Mouse (Mus musculus) spleen, embryonic (tissue): ENCODE data around the gene Lrch3.

Experiments used
- CTCF ChIA-PET: fragments of 350-600 bp; sonication (Branson Sonifier 250); formaldehyde crosslinking; loops from one replicate; lab custom pipeline; 2022; lab: Charles Lee

The Lrch3 gene

GRCm38 (mm10) chr16:33048686-33049085, 134.8 kb downstream of the Lrch3 start:
- CTCF ChIA-PET = no interaction called here

DNA sequence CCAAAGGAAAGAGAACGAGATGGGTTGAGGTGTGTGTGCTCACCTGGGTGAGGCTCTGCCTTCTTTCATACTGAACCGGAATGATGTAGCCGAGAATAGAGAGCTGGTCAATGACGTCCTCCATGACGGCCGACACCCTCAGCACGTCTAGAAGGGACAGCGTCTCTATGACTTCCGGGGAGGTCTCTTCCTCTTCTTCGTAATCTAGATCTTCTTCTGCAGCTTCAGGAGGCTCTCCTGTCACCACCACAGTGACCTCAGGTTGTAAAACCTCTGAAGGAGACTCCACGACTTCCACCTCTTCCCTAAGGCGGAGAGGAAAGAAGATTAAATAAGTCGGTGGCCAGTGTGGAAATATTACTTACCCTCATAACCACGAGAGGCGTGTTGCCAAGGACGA, 135.9 kb downstream of the Lrch3 start:
- CTCF ChIA-PET = interaction anchor here (0.7 kb wide), 1 partner anchor 792 kb away, joined by 4 read pairs; no protein-coding TSS in a partner anchor

DNA sequence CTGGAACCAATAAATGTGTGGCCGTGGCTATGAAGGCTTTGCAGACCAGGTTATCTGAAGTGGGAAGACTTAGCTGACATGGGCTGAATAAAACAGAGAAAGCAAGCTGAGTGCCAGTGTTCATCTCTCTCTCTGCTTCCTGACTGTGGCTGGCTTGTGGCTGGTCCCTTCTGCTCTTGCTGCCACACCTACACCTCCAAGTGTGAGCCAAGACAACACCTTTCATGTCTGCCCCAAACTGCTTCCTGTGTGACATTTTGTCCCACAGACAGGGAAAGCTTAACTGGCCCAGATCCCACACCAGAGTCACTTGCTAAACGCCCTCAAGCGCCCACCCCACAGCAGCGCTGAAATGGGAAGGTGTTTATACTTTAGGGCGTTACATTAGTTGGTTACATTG, 139.2 kb downstream of the Lrch3 start:
- CTCF ChIA-PET = no interaction called here

DNA sequence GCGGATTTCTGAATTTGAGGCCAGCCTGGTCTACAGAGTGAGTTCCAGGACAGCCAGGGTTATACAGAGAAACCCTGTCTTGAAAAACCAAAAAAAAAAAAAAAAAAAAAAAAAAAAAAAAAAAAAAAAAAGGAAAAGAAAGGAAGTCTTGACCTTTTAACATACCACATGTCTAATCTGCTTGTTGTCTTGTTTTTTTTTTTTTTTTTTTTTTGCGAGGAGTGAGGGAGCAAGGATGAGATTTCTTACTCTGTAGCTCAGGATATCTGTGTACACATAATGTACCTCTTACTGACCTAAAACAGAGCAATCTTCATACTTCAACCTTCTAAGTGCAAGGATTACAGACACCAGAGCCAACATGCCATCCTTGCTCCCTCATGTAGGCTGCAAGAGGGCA, 141.0 kb downstream of the Lrch3 start:
- CTCF ChIA-PET = interaction anchor here (0.6 kb wide), 2 partner anchors 143 to 1345 kb away, joined by 3 to 6 read pairs; no protein-coding TSS in a partner anchor

GRCm38 (mm10) chr16:33055655-33056054, 141.8 kb downstream of the Lrch3 start:
- CTCF ChIA-PET = interaction anchor here (0.6 kb wide), 2 partner anchors 143 to 1345 kb away, joined by 3 to 6 read pairs; no protein-coding TSS in a partner anchor

DNA sequence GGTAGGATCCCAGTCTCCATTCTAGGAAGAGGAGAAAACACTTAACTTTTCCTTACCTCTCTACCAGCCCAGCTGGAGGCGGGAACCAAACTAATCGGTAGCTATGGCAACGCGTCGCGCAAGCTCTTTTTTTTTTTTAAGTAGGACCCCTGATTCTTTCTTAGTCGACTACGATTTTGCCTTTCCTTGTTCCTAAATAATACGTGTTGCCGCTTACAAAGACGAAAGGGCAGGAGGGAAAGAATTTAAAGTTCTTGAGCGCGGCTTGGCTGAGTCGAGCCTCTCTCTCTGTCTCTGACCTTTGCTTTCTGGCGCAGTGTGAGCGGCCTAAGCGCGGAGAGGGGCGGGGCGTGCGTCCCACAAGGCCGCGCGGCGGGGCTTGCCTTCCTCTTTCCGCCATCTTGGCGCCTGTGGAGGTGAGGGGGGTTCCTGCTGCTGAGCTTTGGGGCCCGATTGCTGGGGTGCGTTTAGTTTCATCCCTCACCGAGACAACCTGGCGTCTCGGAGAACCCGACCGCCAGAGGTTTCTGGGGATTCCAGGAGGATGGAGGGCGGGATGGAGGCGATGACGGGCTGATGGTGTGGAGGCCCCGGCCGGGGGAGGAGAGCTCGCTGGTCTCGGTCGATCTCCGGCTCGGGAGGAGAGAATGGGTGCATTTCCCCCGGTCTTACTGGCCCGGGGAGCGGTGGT, 142.3 kb downstream of the Lrch3 start, which contains the start of the genes Iqcg and Rpl35a:
Gene Iqcg, minus strand, starts transcription at position 124 of the 691 bp plus-strand sequence.
Gene Rpl35a, plus strand, starts transcription at position 359 of the 691 bp plus-strand sequence.
- CTCF ChIA-PET = interaction anchor here (1.0 kb wide), 1 partner anchor 12 kb away, joined by 3 read pairs; no protein-coding TSS in a partner anchor

- CTCF ChIA-PET = interaction anchor here (1.0 kb wide), 1 partner anchor 12 kb away, joined by 3 read pairs; no protein-coding TSS in a partner anchor
Measured at GRCm38 (mm10) chr16:33056786-33057185, 142.9 kb downstream of the Lrch3 start.

DNA sequence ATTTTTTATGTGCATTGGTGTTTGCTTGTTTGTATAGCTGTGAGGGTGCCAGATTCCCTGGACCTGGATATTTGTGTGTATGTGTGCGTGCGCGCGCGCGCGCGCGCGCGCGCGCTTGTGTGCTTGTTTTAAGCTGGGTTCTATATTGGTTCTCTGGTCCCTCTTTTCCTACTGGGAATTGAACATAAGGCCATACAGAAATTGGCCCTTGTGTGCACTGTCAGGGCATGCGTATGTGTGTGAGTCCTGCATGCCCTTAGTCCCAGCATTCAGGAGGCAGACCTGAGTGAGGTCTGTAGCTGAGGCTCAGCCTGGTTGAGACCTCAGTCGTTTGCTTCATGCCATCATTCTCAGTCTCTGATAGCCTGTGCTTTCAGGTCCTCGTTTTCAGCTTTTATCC, 144.1 kb downstream of the Lrch3 start:
- CTCF ChIA-PET = no interaction called here

GRCm38 (mm10) chr16:33058656-33059055, 144.8 kb downstream of the Lrch3 start:
- CTCF ChIA-PET = interaction anchor here (0.5 kb wide), 1 partner anchor 14 kb away, joined by 5 read pairs; no protein-coding TSS in a partner anchor

DNA sequence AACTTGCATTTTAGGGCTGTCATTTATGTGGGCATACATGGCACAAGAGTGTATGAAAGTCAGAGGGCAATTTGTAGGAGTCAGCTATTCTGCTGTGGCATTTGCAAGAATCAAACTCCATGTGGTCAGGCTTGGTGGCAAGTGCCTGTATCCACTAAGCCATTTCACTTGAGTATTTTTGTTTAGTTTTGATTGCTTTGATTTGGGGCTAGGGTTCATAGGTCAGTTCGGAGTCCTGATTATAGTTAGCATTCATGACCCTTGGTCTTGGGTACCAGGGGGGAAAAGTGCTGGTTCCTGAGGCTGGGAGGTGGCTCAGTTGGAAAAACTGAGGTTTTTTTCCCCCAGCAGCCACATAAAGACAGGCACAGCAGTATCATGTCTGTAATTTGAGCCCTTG, 145.6 kb downstream of the Lrch3 start:
- CTCF ChIA-PET = no interaction called here

GRCm38 (mm10) chr16:33060926-33061325, 147.0 kb downstream of the Lrch3 start:
- CTCF ChIA-PET = interaction anchor here (0.7 kb wide), 2 partner anchors 406 to 587 kb away, joined by 3 to 5 read pairs; no protein-coding TSS in a partner anchor

GRCm38 (mm10) chr16:33061400-33061799, 147.5 kb downstream of the Lrch3 start:
- CTCF ChIA-PET = interaction anchor here (0.5 to 0.7 kb wide), 3 partner anchors 406 to 1023 kb away, joined by 3 to 5 read pairs (median 5); no protein-coding TSS in a partner anchor

DNA sequence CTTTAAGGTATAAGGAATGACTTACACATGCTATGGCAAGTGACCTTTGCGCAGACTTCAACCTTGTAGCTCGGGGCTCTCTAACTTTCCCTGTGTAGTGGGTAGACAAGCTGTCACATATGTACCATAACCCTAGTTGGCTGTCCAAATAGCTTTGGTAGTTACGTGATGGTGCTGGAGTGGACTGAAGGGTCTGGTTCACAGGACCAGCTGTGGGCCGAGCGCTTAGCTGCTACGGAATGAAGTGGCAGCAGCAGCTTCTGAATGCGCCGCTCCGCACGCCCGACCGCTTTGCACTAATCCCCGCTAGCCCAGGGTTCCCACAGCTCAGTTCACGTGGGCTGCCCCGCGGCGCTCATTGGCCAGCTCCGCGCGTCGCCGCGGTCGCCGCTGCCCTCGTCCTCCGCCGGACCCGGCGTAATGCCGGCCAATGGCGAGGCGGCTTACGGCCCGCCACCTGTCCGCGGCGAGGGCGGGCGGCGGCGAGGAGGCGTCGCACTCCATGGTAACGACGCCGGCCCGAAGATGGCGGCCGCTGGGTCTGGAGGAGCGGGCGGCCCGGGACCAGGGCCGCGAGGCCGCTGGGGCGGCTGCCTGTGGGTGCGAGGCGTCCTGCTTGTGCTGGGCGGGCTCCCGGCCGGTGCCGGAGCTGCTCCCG, 148.3 kb downstream of the Lrch3 start, which contains the start of gene Lmln:
Gene Lmln, plus strand, starts transcription at position 498 of the 658 bp plus-strand sequence.
- CTCF ChIA-PET = interaction anchor here (0.5 kb wide), 1 partner anchor 1024 kb away, joined by 5 read pairs; no protein-coding TSS in a partner anchor

GRCm38 (mm10) chr16:33062682-33063131, 148.8 kb downstream of the Lrch3 start:
- CTCF ChIA-PET = interaction anchor here (0.6 kb wide), 1 partner anchor 19 kb away, joined by 3 read pairs; no protein-coding TSS in a partner anchor

DNA sequence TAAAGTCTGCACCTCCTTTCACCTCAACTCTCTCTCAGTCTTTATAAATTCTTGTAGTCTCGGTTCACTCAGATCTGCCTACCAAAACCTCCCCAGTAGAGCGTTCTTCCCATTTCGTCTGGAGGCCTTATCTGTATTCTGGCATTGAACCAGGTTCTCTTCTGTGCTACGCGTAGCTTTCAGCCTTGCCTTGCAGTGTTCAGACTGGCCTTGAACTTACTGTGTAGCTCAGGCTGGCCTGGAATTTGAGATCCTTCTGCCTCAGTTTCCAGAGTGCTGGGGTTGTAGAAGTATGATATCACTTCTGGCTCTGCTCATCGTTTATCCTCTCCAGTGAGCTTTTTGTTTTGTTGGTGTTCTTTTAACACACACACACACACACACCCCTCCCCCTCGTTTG, 149.4 kb downstream of the Lrch3 start:
- CTCF ChIA-PET = interaction anchor here (0.6 kb wide), 1 partner anchor 20 kb away, joined by 3 read pairs; no protein-coding TSS in a partner anchor

- CTCF ChIA-PET = no interaction called here
Measured at GRCm38 (mm10) chr16:33064636-33065035, 150.7 kb downstream of the Lrch3 start.
